Comparison of ENCODE assay signal across 17 mouse cellular contexts in the genomic region with DNA sequence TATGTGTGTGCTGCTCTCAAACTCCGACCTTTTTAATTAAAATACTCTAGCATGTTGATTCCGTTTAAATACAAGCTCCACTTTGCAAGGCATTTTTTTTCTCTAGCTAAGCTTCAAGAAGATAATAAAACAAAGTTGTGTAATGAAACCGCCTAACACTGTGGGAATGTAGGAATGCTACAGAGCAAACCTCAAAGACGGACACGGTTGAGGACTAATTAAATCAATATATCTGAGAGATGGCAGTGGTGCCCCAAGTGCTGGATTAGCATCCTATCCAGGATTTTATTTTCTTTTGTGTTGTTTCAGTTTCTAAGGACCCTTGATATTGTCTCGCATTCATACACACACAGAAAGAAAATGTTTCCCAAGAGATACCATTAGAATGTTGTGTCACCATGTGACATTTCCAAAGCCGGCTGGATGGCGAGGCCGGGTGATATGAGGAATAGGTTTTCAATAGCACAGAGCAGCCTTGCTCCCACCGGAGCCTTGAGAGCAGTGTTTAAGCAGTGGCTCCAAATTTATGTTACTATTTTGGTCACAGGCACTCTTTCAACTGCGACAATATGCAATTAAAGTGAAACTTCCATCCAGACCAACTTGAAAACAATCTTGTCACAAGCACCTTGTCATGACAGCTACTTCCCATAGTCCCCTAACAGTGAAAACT. TPM values are rescaled to one million over a fixed set of nuclear protein-coding genes. Genes with fewer than 3 reads are reported as not detected.
DNase-seq lines count a peak whose midpoint lies in the region; ATAC-seq and TF ChIP-seq lines count a peak whose summit lies in the region.
"Had no signal": no experiment of that assay in that cellular context is flagged by ENCODE, and none has a peak within 500 bp of the region (broad histone marks: within the 10 kb centered on the region; RNA-seq: fewer than 3 reads in every experiment).

No protein-coding gene starts in this region.

- peak overlapping the region; percentile 71 to 77 for H3K27ac ChIP-seq in heart, embryonic 14.5 days (replicated peaks in 1 of 2; ENCODE audit: control insufficient read depth in 1 of 2, insufficient read depth in 1 of 2, low read depth in 2 of 2, low read length in 2 of 2)
- no peak overlapping the region for H3K27ac ChIP-seq in lung, embryonic 16.5 days (ENCODE audit: low read length)
- H3K27ac ChIP-seq in neural tube, embryonic 14.5 days (ENCODE audit: low read depth, low read length) = no peak overlapping the region
- H3K27ac ChIP-seq in layer of hippocampus, adult 2 months = no peak overlapping the region

- 0 out of 2 replicates have a peak overlapping the region, but pooled peaks have one; percentile 36 for H3K9ac ChIP-seq in heart, embryonic 14.5 days (ENCODE audit: low read length)
- no peak overlapping the region for H3K9ac ChIP-seq in lung, embryonic 16.5 days (ENCODE audit: low read length)
- H3K9ac ChIP-seq in neural tube, embryonic 14.5 days (replicated peaks; ENCODE audit: low read depth, low read length) = no peak overlapping the region

- peak overlapping the region; percentile 57 for H3K4me2 ChIP-seq in heart, embryonic 14.5 days (ENCODE audit: low read length)
- H3K4me2 ChIP-seq in lung, embryonic 16.5 days (ENCODE audit: low read depth, low read length) = peak overlapping the region; percentile 21
- H3K4me2 ChIP-seq in neural tube, embryonic 14.5 days (ENCODE audit: low read depth, low read length) = no peak overlapping the region

- H3K4me3 ChIP-seq in heart, embryonic 14.5 days (ENCODE audit: control insufficient read depth in 1 of 2, insufficient read depth in 1 of 2, low read depth in 1 of 2, low read length in 2 of 2) = peak overlapping the region; percentile 7 to 18; a peak in 3 of 4 replicates
- no peak overlapping the region for H3K4me3 ChIP-seq in lung, embryonic 16.5 days (ENCODE audit: low read length)
- no peak overlapping the region for H3K4me3 ChIP-seq in neural tube, embryonic 14.5 days (ENCODE audit: low read depth, low read length)
- no peak overlapping the region for H3K4me3 ChIP-seq in layer of hippocampus, adult 2 months

- no peak for TF ChIP-seq CTCF in layer of hippocampus, adult 2 months (conservative IDR thresholded peaks at IDR 0.05)

- ATAC-seq in heart, embryonic 14.5 days (ENCODE audit: insufficient number of reproducible peaks, insufficient read depth, low FRiP score, low read depth) = peak; percentile 61; the same call in 1 of the 2 replicates
- ATAC-seq in lung, embryonic 16.5 days (ENCODE audit: low read depth) = no peak
- ATAC-seq in neural tube, embryonic 14.5 days (ENCODE audit: low read depth) = peak; percentile 54
- ATAC-seq: CD4-positive, CD25-positive, alpha-beta regulatory T cell, adult 4 months had no signal

- WGBS in heart, embryonic 14.5 days = 33% methylated on average over 11 of the region's 11 CpGs
- 44% methylated on average over 11 of the region's 11 CpGs for WGBS in lung, embryonic 16.5 days
- WGBS in neural tube, embryonic 14.5 days = 57% methylated on average over 11 of the region's 11 CpGs

- no peaks in the 10 kb centered on the region for H3K27me3 ChIP-seq in heart, embryonic 14.5 days (ENCODE audit: control insufficient read depth, insufficient read depth, low read length)
- H3K27me3 ChIP-seq in lung, embryonic 16.5 days (ENCODE audit: control insufficient read depth, insufficient read depth, low read depth, low read length) = no peaks in the 10 kb centered on the region
- H3K27me3 ChIP-seq in neural tube, embryonic 14.5 days (ENCODE audit: control insufficient read depth, insufficient read depth, low read length) = no peaks in the 10 kb centered on the region

- H3K9me3 ChIP-seq in heart, embryonic 14.5 days (ENCODE audit: control insufficient read depth, low read length) = no peaks in the 10 kb centered on the region
- no peaks in the 10 kb centered on the region for H3K9me3 ChIP-seq in lung, embryonic 16.5 days (ENCODE audit: control insufficient read depth, low read length)
- no peaks in the 10 kb centered on the region for H3K9me3 ChIP-seq in neural tube, embryonic 14.5 days (ENCODE audit: control insufficient read depth, low read length)
- H3K9me3 ChIP-seq: G1E had no signal

- H3K36me3 ChIP-seq in heart, embryonic 14.5 days (ENCODE audit: control insufficient read depth, insufficient read depth, low read length) = no peaks in the 10 kb centered on the region
- no peaks in the 10 kb centered on the region for H3K36me3 ChIP-seq in lung, embryonic 16.5 days (ENCODE audit: control insufficient read depth, insufficient read depth, low read length)
- H3K36me3 ChIP-seq in neural tube, embryonic 14.5 days (ENCODE audit: control insufficient read depth, insufficient read depth, low read length) = no peaks in the 10 kb centered on the region
- H3K36me3 ChIP-seq: G1E had no signal

- H3K4me1 ChIP-seq in heart, embryonic 14.5 days (ENCODE audit: control insufficient read depth in 2 of 2, insufficient read depth in 2 of 2, low read length in 2 of 2) = peaks cover 0 to 5% of the 10 kb centered on the region in 2 experiments; a peak in 1 of 4 replicates
- H3K4me1 ChIP-seq in lung, embryonic 16.5 days (replicated peaks; ENCODE audit: control insufficient read depth, insufficient read depth, low read length) = no peaks in the 10 kb centered on the region
- H3K4me1 ChIP-seq in neural tube, embryonic 14.5 days (ENCODE audit: control insufficient read depth, insufficient read depth, low read length) = 0 out of 2 replicates have a peak, but pooled peaks cover 2% of the 10 kb centered on the region

- peak; percentile 10 for DNase-seq in adrenal gland, postnatal 10 days
- no peak for DNase-seq in adrenal gland, adult 2 months
- no peak for DNase-seq in heart, adult 11 months
- no peak for DNase-seq in lung, postnatal 36 days
- no peak for DNase-seq in layer of hippocampus, adult 2 months (ENCODE audit: low spot score in 2 of 2)
- DNase-seq: cerebellum, postnatal 10 days; gastrocnemius, postnatal 14 days; kidney, adult 2 months; kidney, postnatal 36 days; retina, postnatal 1 day; right cerebral cortex, postnatal 4 days; thymus, postnatal 25 days had no signal

RNA-seq across cellular contexts. Expression of a gene that starts 26.3 kb away (rescaled TPM):
- total RNA-seq in adrenal gland, postnatal 10 days (2021) = 1 to 10 TPM; 3.1 to 3.7 TPM
- total RNA-seq in adrenal gland, adult 2 months (2021) = 1 to 10 TPM; 1.8 to 2.0 TPM
- 0.58 and 0.66 TPM in 2 replicates for polyA plus RNA-seq in adrenal gland, adult 2 months (2012; rRNA removed)
- polyA plus RNA-seq in heart, embryonic 14.5 days (2014; fragmentation: Nextera tagmentation; extraction: Ambion mirVana) = 4.1 and 4.6 TPM in 2 replicates
- 3.9 and 4.1 TPM in 2 replicates for polyA plus RNA-seq in lung, embryonic 16.5 days (2015; fragmentation: Nextera tagmentation; extraction: Ambion mirVana)
- polyA plus RNA-seq in neural tube, embryonic 14.5 days (2014; fragmentation: Nextera tagmentation; extraction: Ambion mirVana) = 8.9 and 9.5 TPM in 2 replicates
- 1 to 10 TPM; 3.5 to 4.0 TPM for total RNA-seq in layer of hippocampus, adult 2 months (2021)

RNA-seq across cellular contexts. Expression of a gene that starts 28.5 kb away (rescaled TPM):
- 10 to 100 TPM; 22.9 to 32.9 TPM for total RNA-seq in adrenal gland, postnatal 10 days (2021)
- 10 to 100 TPM; 20.0 to 26.1 TPM for total RNA-seq in adrenal gland, adult 2 months (2021)
- 2.9 and 3.1 TPM in 2 replicates for polyA plus RNA-seq in adrenal gland, adult 2 months (2012; rRNA removed)
- 13.8 and 16.5 TPM in 2 replicates for polyA plus RNA-seq in heart, embryonic 14.5 days (2014; fragmentation: Nextera tagmentation; extraction: Ambion mirVana)
- 12.1 and 16.0 TPM in 2 replicates for polyA plus RNA-seq in lung, embryonic 16.5 days (2015; fragmentation: Nextera tagmentation; extraction: Ambion mirVana)
- polyA plus RNA-seq in neural tube, embryonic 14.5 days (2014; fragmentation: Nextera tagmentation; extraction: Ambion mirVana) = 49.4 and 71.6 TPM in 2 replicates
- total RNA-seq in layer of hippocampus, adult 2 months (2021) = 10 to 100 TPM; 60.3 to 63.1 TPM

Comparison
In these comparisons a context has a peak if more than half of its experiments do, and no peak if none do; other contexts are left out.
1. H3K27ac ChIP-seq: peak in heart, embryonic 14.5 days (2 of 2); none in lung, embryonic 16.5 days (single experiment), neural tube, embryonic 14.5 days (single experiment) and layer of hippocampus, adult 2 months (single experiment).
2. H3K4me3 ChIP-seq: peak in heart, embryonic 14.5 days (2 of 2); none in lung, embryonic 16.5 days (single experiment), neural tube, embryonic 14.5 days (single experiment) and layer of hippocampus, adult 2 months (single experiment).